Mouse (Mus musculus): ENCODE data around the gene Dagla.
A peak's percentile ranks its signal among the peaks of the same experiment; 100 is the strongest.

Dagla gene

DNA sequence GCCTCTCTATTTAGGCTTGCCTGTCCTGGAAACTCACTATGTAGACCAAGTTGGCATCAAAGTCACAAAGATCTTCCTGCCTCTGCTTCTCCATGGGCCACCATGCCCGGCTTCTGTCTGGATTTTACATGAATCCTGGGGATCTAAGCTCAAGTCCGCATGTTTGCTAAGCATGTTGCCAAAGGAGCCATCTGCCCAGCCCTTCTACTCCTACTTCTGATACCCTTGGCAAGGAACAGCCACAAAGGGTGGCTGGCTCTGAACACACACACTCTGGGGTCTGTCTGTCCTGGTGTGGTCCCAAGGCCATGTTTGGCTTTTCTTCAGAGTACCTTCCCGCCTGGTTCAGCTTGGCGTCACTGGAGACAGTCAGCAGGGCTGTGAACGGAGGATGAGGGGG, 2.7 kb upstream of the Dagla start:
- peak; percentile 87 for DNase-seq

DNA sequence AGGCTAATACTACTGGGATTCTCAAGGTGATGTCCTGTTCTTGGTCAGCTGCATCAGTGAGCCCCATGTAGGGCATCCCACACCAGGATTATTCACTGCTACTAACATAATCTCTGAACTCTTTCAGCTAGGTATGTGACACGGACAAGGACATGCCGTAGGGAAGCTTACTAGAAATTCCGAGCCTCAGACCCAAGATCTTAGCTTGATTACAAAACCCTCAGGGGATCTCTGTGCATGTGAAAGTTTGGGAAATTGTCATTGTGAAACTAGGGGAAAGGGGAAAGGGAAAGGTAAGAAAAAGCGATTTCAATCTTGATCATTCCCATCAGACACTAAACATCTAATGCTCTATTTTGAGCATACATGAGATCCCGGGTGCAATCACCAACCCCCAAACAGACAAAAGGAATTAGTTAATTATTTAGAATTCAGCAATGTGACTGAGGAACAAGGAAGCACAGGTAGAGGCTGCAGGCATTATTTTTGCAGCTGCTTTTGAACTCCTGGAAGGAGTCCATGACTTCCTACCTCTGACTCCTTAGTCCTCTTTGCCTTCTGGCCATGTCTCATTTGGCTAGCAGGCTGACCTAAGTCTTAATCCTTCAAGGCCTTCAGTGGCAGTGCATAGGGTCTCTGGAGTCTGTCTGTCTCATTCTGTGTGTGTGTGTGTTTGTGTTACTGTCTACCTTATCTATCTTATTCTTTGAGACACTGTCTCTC, 2.0 kb upstream of the Dagla start:
- no peak for DNase-seq

DNA sequence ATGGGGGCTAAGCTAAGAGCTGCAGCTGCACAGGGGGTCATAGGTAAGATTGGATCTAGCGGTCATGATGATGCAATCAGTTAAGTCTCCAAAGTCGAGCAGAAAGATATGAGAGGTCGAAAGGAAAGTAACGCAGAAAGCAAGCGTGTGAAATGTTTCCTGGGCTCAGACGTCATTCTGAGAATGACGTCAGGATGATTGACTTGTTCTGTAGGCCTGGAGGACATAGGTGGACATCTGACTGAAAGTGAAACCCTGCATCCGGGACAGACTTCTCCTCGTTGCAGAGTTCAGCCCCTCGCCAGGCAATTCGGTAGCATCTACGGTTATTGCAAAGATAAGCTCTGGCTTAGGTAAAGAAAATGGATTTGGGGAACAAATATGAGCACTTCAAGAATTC, 963 bp upstream of the Dagla start:
- no peak for DNase-seq

DNA sequence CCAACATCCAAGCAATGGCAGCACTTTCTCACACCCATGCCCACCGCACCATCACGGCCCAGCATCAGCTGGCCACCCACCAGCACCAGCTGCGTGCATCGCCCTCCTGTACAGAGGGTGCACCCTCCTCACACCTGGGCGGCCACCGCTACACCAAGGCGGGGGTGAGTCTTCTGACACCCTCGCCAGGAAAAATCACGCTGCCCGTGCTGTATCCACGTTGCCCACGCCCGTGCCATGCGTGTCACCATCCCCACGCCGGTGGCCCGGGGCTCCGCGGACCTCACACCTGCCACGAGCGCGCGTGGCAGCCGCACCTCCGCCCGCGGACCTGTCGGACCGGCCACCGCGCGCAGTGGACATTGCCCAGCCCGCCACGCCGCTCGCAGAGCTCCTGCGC, 282 bp downstream of the Dagla start:
- peak; percentile 95 for DNase-seq

DNA sequence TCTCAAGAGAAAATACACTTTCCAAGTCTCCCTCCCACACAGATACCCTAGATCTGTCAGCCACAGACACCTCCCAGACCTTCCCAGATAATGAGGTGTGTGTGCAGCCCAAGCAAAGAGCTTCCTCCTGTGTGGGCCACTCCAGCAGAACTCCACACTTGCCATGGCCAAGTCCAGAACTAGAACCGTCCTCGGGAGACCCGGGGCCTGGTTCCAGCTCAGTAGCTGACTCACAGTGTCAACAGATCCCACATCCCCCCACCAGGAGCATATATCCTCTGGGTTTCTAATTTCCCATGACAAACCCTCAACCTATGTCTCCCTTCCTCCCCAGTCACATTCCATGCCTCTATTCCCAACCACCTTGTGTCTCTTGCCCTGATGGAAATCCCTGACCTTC, 1.8 kb downstream of the Dagla start:
- peak; percentile 92 for DNase-seq

DNA sequence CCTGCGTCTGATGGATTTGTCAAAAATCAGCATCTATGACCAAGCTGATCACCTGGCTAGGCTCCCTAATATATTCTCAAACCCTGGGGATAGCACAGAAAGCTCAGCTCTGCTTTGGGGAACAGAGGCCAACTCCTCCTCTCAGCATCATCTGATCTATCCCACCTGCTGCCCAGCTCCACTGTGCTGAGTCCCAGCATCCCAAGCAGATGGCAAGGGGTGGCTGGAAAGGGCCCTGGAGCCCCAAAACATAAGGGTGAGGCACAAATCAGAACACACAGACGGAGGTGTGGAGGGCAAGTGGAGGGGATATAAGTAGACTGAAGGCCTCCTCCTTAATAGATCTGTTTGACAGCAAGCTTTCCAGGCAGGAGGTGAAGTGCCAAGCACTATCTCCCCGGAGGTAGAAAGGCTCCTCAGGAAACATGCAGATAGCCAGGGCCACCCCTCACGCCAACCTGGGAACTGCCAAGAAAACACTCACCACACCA, 2.8 kb downstream of the Dagla start:
- DNase-seq = peak; percentile 90

DNA sequence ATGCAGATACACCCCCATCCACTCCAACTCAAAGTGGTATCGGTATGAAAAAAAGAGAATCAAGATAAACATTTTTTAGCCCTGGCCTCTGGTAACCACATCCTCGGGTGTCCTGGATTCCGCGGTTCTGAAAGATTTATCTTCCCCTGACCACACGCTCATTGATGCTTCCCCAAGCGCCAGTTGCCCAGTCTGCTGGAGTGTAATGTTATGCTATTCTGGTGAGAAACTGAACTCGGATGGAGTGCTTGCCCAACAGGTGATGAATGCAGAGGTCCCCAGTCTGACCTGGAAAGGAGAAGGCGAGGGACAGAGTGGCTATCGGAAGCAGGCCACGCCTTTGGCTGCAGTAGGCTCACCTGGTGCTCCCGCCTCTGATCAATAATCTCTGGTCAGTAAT, 3.4 kb downstream of the Dagla start:
- no peak for DNase-seq

DNA sequence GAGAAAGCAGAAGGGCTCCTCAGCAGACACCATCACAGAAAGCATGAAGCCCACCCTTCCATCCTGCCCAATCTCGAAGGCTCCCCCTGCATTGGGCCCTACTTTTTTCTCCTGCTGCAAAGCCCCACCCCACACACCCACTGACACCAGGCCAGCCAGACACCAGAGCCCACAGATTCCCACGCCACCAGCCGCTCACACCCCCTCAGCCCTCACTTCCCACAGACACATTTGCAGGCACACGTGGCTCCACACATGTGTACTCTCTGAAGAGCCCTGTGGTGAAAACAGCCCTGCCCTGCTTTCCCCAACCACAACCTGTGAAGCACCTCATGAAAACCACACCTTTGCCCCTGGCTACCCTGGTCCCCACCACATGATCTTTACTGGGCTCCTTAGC, 3.9 kb downstream of the Dagla start:
- no peak for DNase-seq

DNA sequence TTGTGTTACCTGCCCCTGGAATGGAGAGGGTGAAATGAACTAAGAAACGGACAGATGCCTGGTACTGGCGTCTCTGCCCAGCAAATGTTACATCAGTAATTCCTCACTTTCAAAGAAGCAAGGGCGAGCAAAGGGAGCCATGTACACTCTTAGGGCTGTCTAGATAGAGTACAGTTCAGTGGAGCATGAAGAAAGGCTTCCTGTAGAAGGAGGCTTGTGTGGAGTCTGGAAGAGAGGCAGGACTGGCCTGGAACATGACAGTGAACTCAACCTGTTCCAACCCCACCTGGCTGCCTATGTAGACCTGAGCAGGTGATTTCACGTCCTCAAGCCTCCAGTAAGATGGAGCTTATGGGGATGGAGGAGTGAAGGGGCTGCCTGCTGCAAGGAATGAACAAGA, 6.4 kb downstream of the Dagla start:
- peak; percentile 91 for DNase-seq

DNA sequence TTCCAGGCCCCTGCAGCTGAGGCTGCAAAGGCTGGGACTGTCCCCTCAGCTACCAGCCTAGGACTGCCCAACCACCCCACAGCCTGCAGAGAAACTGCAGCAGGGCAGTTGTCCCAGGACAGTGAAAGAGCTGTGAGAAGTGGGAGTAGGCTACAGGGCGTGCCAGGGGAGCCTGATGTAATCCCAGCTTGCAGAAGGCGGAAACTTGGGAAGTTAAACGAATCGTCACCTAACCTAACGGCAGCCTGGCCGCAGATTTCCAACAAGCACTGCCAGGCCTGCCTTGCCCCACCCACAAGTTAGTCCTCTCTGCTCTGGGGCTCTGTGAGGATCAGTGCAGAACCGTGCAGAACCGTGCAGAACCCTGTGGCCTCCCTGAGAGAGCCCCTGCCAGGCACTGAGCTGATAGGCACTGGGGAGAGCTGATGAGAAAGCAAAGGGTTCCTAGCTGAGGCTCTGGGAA, 7.6 kb downstream of the Dagla start:
- peak; percentile 98 for DNase-seq

DNA sequence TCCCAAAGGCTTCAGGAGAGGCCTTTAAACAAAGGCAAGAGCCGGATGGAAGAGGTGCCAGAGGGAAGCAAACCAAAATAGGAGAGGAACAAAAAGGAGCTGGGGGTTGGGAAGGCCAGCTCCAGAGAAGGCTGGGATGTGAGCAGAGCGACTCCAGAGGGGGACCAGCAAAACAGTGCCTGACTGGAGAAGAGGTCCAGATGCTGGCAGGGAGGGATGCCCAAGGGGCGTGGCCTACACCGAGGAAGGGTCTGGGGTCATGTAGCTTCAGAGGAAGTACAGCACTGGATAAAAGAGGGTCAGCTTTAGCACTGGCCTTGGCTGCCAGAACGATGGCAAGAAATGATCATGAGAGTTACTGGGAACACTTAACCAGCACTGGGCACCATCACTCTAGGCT, 8.4 kb downstream of the Dagla start:
- peak; percentile 96 for DNase-seq

DNA sequence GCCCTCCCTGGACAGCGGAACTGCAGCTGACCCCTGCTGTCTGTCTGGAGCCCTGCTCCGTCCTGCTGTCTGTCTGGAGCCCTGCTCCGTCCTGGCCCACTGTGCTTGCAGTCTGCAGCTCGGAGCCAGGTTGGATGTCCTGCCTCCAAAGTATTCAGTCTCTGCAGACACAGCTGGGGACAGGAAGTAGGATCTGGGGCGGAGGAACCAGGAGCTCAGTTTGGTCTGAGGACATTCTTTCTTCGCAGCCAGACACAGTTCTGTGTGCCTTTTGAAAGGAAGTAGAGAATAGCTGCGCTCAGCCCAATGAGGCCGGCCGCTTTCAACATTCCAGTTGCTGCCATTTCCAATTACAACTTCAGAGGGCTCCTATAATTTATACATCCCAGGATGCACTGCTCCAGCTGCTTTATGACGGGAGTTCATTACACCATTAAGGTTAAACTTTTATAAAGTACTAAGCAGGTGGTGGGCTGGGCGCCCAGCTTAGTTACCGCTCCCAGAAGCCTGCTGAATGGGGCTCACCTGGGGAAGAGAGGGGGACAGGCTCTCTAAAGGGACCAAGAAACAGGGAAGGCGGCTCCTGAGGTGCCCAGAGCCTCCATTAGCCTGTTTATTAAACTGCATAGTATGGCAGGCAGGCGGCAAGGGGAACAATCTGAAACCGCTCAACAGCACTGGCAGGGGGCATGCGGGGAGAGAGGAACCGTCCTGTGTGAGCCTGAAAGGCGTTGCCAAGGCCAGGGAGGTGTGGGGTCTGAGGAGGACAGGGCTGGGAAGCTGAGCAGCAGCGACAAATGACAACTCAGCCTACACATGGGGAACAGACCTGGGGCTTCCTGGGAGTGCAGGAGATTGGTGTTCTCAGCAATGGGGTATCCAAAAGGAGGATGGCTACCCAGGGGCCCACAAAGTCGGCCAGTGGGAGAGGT, 9.8 kb downstream of the Dagla start:
- DNase-seq = peak; percentile 98

DNA sequence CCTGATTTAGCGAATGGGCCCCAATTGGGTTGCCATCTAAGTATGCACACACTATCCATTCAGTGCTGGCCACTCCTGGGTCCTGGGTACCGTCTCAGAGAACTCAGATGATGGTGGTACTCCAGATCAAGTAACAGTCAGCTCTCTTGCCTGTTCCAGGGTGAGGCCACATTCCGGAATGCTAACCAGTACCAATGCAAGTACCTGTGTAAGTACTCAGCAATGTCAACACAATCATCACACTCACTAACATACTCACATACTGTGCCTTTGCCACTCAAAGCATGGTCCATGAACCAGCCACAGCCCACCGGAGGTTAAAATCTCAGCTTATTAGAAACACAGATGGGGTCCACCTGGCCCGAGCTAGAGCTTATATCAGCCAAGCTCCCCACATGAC, 10.7 kb downstream of the Dagla start:
- no peak for DNase-seq

DNA sequence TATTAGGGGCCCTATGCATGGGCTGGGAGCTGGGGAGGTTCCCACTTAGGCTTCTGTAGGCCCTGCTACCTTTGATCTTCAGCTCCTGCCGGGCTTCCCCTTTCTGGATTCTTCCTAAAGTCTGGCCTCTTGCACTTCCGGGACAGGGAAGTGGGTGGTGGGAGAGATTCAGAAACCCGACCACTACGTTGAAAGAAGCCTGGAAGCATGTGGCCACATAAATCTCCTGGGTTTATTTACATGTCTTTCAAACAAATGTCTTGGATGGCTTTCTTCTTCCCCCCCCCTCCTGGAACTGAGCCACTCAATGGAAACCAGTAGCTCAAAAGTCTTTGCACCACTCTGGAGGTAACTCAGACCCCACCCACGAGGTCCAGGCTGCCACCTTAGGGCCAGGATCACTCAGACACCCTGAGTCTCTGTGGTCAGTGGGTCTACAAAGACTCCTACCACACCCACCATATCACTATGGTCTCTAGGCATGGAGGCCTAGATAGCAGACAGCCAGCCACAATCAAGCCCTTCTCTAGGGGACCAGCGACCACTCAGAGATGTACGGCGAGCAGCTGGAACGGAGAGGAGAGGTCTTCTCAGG, 12.7 kb downstream of the Dagla start:
- peak; percentile 92 for DNase-seq

DNA sequence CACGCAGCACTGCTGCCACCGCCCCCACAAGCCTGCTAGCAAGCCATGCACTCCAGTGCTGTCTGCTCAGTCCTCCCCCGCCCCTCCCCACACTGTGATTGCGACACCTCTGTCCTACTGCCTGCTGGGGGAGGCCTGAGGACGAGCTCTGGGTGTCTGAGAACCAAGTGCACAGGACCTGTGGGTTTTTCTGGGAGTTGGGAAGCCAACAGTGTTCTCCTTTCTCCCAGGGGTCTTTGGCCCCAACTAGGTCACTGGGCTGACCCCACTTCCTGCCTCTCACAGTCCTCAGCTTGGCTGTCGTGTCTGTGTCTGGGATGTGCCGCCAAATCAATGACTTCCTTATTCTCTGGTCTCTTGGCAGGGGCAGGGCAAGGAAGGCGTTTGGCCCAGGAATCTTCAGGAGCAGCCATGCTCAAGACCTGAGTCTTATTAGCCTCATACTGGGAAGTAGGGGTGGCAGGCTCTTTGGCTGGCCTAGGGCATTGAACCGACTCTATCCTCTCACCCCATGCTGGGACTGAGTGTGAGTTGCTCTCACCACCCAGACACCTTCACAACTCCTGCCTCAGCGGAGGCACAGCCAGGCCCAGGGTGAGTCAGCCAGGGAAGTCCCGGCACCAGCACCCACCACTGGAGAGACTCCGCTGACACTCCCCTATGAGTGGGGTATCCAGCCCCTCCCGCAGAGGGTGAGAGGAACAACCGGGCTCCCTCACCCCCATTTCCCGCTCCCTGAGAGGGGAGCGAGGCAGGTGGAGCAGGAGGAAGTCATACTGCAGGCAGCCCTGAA, 14.3 kb downstream of the Dagla start:
- DNase-seq = peak; percentile 99

DNA sequence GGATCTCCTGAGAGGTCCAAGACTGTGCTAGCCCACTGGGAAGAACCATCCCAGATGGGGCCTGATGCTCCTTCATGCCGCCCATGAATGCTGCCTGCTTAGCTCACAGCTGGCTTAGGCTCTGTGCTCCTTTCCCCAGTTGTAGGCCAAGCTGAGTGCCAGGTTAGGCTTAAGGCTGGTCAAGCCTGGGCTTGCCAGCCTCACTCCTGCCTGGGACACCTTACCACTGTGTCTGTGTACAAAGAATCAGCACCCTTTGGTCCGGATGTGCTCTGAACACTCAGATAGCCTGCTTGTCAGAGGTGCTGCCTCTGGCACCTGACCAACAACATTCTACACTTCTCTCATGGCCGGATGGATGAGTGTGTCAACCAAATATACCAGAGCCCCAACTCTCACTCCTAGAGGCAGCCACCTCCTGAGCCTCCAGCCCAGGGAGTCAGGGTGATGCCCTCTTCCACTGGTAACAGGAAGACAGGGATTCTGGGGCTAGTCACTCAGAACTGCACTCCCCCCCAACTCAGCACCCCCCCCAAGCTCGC, 15.0 kb downstream of the Dagla start:
- no peak for DNase-seq

DNA sequence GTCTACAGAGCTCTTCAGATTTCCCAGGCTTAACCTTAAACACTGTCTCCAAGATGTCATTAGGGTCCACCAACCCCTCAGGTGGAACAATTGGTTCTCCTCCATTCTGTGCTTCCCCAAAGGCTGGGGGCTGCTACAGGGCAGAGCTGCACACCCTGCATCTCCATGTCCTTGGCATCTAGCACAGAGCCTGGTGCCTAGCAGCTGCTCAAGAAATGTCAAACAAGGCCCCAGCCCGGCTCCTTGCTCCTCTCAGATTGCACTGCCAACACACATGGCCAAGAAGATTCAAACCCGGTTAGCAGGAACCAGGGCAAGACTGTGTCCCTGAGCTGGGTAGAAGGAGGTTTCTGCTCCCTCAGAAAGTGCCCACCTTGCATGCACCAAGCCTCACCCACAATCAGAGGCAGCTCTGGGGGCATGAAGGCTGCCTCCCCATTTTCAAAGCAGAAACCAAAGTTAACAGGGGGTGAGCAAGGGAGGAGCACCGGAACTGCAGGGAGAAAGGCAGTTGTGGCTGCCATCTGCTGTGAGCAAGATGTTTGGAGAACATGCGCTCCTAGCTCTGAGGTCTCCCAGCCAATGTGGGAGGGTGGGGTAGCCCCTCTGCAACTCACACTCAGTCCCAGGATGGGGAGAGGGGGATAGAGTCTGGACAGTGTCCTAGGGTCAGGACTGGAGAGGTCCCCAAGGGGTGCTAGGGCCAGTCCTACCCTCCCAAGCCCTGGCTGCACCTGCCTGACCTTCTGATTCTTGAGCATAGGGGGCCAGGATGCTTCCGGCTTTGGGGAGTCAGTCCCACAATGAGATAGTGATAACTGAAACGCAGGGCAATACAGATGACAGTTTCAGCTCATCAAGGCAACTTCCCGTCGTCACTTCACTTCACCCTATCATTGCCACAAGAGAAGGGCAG, 16.3 kb downstream of the Dagla start:
- peak; percentile 92 for DNase-seq

DNA sequence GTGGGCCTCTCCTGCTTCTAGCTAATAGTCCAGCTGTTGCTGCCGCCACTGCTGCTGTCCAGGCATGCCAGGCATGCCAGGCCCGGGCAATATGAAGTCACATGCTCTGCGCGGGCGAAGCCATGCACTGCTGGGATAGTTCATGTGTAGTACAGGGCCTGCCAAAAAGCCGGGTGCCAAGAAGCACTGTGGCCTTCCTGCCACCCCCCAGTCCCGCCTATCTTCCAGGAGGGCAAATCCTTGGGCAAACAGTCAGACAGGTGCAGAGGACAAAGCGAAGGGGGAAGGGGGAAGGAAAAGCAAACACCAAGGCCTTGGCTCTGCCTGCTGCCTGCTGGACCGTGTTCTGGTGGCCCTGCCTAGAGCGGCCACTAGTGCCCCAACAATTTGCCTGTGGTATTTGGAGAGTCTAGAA, 18.2 kb downstream of the Dagla start:
- DNase-seq = no peak

DNA sequence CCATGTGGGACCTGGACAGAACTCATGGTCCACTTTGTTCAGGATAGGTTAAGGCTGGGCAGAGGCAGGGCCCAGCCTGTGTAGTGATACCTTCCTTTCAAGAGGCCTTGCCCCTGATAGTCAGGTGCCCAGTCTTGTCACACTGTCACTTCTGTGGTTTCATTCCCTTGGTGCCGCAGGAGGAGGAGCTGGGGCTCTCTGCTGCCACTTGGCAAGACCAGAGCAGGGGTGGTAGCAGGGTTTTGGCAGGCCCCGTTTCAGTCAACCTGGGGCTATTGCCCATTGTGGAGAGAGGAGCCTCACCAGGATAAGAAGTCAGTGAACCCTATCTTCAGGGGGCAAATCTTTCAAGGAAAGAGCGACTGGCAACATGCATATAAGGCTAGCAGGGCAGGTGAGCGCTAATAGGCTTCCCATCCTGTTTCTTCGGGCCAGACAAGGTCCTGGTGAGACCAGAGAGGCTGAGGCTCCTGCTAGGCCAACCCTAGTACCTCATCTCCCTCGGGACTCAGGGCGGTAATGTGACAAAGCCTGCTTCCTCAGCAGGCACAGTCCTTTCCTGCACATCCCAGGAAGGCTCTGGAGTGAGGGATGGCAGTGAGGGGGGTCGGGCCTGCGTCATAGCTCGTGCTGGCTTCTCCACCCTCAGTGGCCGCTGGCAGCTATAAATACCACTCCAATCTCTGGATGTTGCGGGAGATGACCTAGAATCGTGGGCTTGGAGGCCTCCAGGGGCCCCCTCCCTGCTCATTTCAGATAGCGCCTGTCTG, 23.7 kb downstream of the Dagla start:
- DNase-seq = peak; percentile 96

DNA sequence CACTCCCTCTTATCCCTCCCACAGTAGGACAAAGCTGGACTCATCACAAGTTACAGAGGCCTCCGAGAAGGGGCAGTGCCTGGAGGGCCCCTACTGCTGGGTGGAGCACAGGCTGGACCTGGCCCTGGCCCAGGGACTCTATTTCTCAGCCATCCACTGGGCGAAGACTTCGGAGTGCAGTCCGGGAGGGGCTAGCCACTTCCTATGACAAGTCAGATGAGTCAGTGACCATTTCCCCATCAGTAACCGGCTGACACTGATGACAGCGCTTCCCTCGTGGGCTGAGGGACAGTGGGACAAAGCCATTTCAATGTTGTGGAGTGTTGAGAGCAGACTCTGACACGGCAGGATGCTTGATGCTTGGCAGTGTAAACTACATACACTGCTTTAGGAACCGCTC, 25.0 kb downstream of the Dagla start:
- DNase-seq = peak; percentile 98

Measured in heart, adult 11 months (tissue).